Mouse (Mus musculus): ENCODE results near the gene Ankra2. TPM values are rescaled to one million over a fixed set of nuclear protein-coding genes. Genes with fewer than 3 reads are reported as not detected.

The Ankra2 gene
- polyA plus RNA-seq, 1 experiment from 2014 or later = 14.1 TPM

- H3K27me3 ChIP-seq (replicated peaks) = no peaks in the 10 kb centered on the region; the same call in 1 of the 2 replicates
- no peak overlapping the region for H3K9ac ChIP-seq
- H3K9me3 ChIP-seq = no peaks in the 10 kb centered on the region
- 86% methylated on average over 6 of the region's 6 CpGs for WGBS
- H3K4me2 ChIP-seq = no peak overlapping the region
- H3K4me3 ChIP-seq = no peak overlapping the region
- H3K4me1 ChIP-seq = peaks cover 8% of the 10 kb centered on the region
- no peak for ATAC-seq (ENCODE audit: extremely low read depth, insufficient number of reproducible peaks, low FRiP score, low TSS enrichment)
- no peak overlapping the region for H3K27ac ChIP-seq (replicated peaks)
- no peaks in the 10 kb centered on the region for H3K36me3 ChIP-seq
These were observed 35.1 kb downstream of the Ankra2 start for GRCm38 (mm10) chr13:98297883-98298482.

GRCm38 (mm10) chr13:98298833-98299758 is 36.2 kb downstream of the Ankra2 start:
- Histone ChIP-seq H3K27me3 (replicated peaks) (no peaks in the 10 kb centered on the region; the same call in 1 of the 2 replicates), H3K27ac (replicated peaks) (no peak overlapping the region), H3K36me3 (no peaks in the 10 kb centered on the region), H3K4me3 (0 out of 2 replicates have a peak overlapping the region, but pooled peaks have one; percentile 5), H3K4me1 (no peaks in the 10 kb centered on the region), H3K9ac (no peak overlapping the region), H3K9me3 (no peaks in the 10 kb centered on the region), H3K4me2 (peak overlapping the region; percentile 29)
- ATAC-seq (ENCODE audit: extremely low read depth, insufficient number of reproducible peaks, low FRiP score, low TSS enrichment) = no peak
- WGBS = 53% methylated on average over 21 of the region's 21 CpGs

GRCm38 (mm10) chr13:98305257-98305656 is 42.4 kb downstream of the Ankra2 start:
- ATAC-seq (ENCODE audit: extremely low read depth, insufficient number of reproducible peaks, low FRiP score, low TSS enrichment) = no peak
- no peaks in the 10 kb centered on the region for H3K27me3 ChIP-seq (replicated peaks)
- H3K36me3 ChIP-seq = peaks cover 26% of the 10 kb centered on the region
- H3K27ac ChIP-seq (replicated peaks) = no peak overlapping the region
- no peak overlapping the region for H3K4me2 ChIP-seq
- 83% methylated on average over 9 of the region's 9 CpGs for WGBS
- no peak overlapping the region for H3K9ac ChIP-seq
- no peaks in the 10 kb centered on the region for H3K9me3 ChIP-seq
- no peak overlapping the region for H3K4me3 ChIP-seq
- H3K4me1 ChIP-seq = peaks cover 13% of the 10 kb centered on the region

- Histone ChIP-seq H3K4me1 (peaks cover 13% of the 10 kb centered on the region), H3K4me2 (peak overlapping the region; percentile 30; the same call in 1 of the 2 replicates), H3K36me3 (peaks cover 37% of the 10 kb centered on the region), H3K4me3 (no peak overlapping the region), H3K9ac (peak overlapping the region; percentile 25; the same call in 1 of the 2 replicates), H3K9me3 (no peaks in the 10 kb centered on the region), H3K27ac (replicated peaks) (no peak overlapping the region), H3K27me3 (replicated peaks) (no peaks in the 10 kb centered on the region)
- 36% methylated on average over 5 of the region's 5 CpGs for WGBS
- ATAC-seq (ENCODE audit: extremely low read depth, insufficient number of reproducible peaks, low FRiP score, low TSS enrichment) = no peak
These were observed 43.5 kb downstream of the Ankra2 start for GRCm38 (mm10) chr13:98306393-98306792.

DNA sequence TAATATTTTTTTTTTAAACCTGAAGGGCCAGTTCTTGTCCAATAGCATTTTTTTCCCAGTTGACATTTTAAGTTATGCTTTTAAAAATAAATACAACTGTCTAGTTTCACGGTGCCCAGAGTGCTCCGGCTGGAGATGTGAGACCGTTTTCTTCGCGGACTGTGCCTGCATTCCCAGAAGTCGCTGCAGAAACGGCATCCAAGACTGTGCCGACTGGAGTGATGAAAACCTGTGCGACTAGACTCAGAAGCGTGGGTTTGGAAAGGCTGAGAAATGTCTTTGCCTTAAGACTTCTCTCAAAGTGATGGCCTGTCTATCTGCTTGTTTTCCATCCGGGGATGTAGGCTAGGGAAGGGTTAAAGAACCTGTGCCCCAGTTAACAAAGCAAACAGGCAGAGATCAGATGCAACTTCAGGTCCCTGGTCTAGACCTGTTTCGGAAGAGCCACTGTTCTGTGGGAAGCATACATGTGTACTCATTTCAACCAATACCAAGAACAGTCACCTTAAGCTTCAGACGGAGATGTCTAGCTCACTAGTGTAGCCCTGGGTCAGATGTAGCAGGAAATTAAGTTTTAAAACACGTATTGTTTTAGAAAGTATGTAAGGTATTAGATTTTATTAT is 44.1 kb downstream of the Ankra2 start:
- WGBS = 36% methylated on average over 14 of the region's 14 CpGs
- ATAC-seq (ENCODE audit: extremely low read depth, insufficient number of reproducible peaks, low FRiP score, low TSS enrichment) = no peak
- Histone ChIP-seq H3K27me3 (replicated peaks) (no peaks in the 10 kb centered on the region), H3K4me1 (peaks cover 13% of the 10 kb centered on the region), H3K4me2 (peak overlapping the region; percentile 30), H3K36me3 (peaks cover 43% of the 10 kb centered on the region), H3K9ac (peak overlapping the region; percentile 33; the same call in 1 of the 2 replicates), H3K27ac (replicated peaks) (no peak overlapping the region), H3K4me3 (no peak overlapping the region), H3K9me3 (no peaks in the 10 kb centered on the region)

GRCm38 (mm10) chr13:98308004-98308403 is 45.1 kb downstream of the Ankra2 start:
- peaks cover 53% of the 10 kb centered on the region for H3K36me3 ChIP-seq
- WGBS = 72% methylated on average over 5 of the region's 5 CpGs
- no peaks in the 10 kb centered on the region for H3K9me3 ChIP-seq
- no peaks in the 10 kb centered on the region for H3K27me3 ChIP-seq (replicated peaks)
- H3K4me1 ChIP-seq = peaks cover 13% of the 10 kb centered on the region
- H3K4me3 ChIP-seq = no peak overlapping the region
- H3K27ac ChIP-seq (replicated peaks) = no peak overlapping the region
- H3K4me2 ChIP-seq = no peak overlapping the region
- ATAC-seq (ENCODE audit: extremely low read depth, insufficient number of reproducible peaks, low FRiP score, low TSS enrichment) = no peak
- H3K9ac ChIP-seq = no peak overlapping the region

- 79% methylated on average over 4 of the region's 4 CpGs for WGBS
- Histone ChIP-seq H3K27ac (replicated peaks) (no peak overlapping the region), H3K36me3 (peaks cover 60% of the 10 kb centered on the region), H3K4me3 (no peak overlapping the region), H3K4me2 (no peak overlapping the region), H3K9ac (no peak overlapping the region), H3K4me1 (peaks cover 13% of the 10 kb centered on the region), H3K27me3 (replicated peaks) (no peaks in the 10 kb centered on the region), H3K9me3 (no peaks in the 10 kb centered on the region)
- ATAC-seq (ENCODE audit: extremely low read depth, insufficient number of reproducible peaks, low FRiP score, low TSS enrichment) = no peak
These were observed 45.9 kb downstream of the Ankra2 start for GRCm38 (mm10) chr13:98308724-98309123.

DNA sequence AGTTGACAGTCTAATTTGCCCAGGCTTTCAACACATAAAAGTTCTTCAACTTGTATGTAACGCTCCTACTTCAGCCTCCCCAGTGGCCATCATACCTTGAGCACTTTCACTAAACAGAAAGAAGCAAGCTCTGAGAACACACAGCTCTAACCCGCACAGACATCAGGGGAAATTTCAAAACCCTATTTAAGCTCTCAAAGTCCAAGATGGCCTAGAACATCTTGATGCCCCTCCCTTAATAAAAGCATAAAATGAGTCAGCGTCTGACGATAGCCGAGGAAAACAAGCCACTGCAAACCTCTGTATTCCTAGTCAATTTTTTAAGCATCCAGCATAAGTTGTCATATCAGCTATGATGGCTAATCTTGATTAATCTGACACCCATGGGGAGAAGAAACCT is 48.7 kb downstream of the Ankra2 start:
- no peaks in the 10 kb centered on the region for H3K9me3 ChIP-seq
- no peak overlapping the region for H3K9ac ChIP-seq
- H3K27ac ChIP-seq (replicated peaks) = no peak overlapping the region
- peaks cover 71% of the 10 kb centered on the region for H3K36me3 ChIP-seq
- ATAC-seq (ENCODE audit: extremely low read depth, insufficient number of reproducible peaks, low FRiP score, low TSS enrichment) = no peak
- no peaks in the 10 kb centered on the region for H3K27me3 ChIP-seq (replicated peaks)
- H3K4me3 ChIP-seq = no peak overlapping the region
- peaks cover 24% of the 10 kb centered on the region for H3K4me1 ChIP-seq
- WGBS = 90% methylated on average over 5 of the region's 5 CpGs
- no peak overlapping the region for H3K4me2 ChIP-seq

DNA sequence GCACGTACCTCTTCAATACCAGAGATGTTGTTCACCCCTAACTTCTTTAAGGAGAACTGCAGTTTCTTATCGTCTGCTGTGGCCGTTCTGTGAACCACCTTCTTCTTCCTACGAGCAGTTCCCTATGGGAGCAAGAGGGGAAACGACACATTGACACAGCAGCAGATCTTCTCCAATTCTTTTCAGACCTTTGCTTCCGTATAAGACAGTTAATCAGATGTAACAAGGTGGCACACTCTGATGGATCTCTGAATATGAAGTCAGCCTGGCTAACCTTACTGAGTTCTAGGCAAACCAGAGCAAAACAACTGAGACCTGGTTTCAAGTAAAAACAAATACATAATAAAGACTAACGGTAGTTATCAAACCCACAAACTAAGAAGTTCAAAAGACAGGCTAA is 50.8 kb downstream of the Ankra2 start:
- ATAC-seq (ENCODE audit: extremely low read depth, insufficient number of reproducible peaks, low FRiP score, low TSS enrichment) = no peak
- Histone ChIP-seq H3K36me3 (peaks cover 60% of the 10 kb centered on the region), H3K27me3 (replicated peaks) (no peaks in the 10 kb centered on the region), H3K4me2 (no peak overlapping the region), H3K9ac (no peak overlapping the region), H3K27ac (replicated peaks) (no peak overlapping the region), H3K4me1 (peaks cover 20% of the 10 kb centered on the region), H3K9me3 (no peaks in the 10 kb centered on the region), H3K4me3 (no peak overlapping the region)
- 77% methylated on average over 7 of the region's 7 CpGs for WGBS

DNA sequence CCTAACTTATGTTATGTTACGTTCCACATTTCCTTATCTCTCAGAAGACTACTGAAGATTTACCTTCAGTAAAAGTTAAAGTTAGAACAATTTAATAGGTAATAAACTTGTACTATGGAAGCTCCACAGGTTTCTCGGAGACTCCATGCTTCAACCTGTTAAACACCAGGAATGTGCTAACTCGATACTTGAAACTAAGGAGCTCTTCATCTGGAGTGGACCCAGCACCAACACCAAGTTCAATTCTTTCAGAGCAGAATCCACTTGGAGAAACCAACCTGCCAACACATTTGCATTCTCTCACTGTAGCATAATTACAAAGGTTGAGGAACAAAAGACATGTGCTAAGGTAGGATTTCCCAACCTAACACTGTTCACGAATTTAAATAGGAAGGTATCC is 52.2 kb downstream of the Ankra2 start:
- Histone ChIP-seq H3K4me3 (peak overlapping the region; percentile 96), H3K27me3 (replicated peaks) (no peaks in the 10 kb centered on the region), H3K9me3 (no peaks in the 10 kb centered on the region), H3K36me3 (peaks cover 47% of the 10 kb centered on the region), H3K4me1 (peaks cover 20% of the 10 kb centered on the region), H3K27ac (replicated peaks) (no peak overlapping the region), H3K9ac (peak overlapping the region; percentile 47; the same call in 1 of the 2 replicates), H3K4me2 (peak overlapping the region; percentile 89)
- WGBS = 49% methylated on average over 4 of the region's 4 CpGs
- ATAC-seq (ENCODE audit: extremely low read depth, insufficient number of reproducible peaks, low FRiP score, low TSS enrichment) = no peak

- under 1% methylated on average over 15 of the region's 17 CpGs for WGBS
- peak overlapping the region; percentile 96 for H3K4me3 ChIP-seq
- peaks cover 20% of the 10 kb centered on the region for H3K4me1 ChIP-seq
- H3K27ac ChIP-seq (replicated peaks) = peak overlapping the region; percentile 93
- no peaks in the 10 kb centered on the region for H3K9me3 ChIP-seq
- H3K9ac ChIP-seq = peak overlapping the region; percentile 100
- H3K4me2 ChIP-seq = peak overlapping the region; percentile 89
- H3K36me3 ChIP-seq = peaks cover 37% of the 10 kb centered on the region
- no peak for ATAC-seq (ENCODE audit: extremely low read depth, insufficient number of reproducible peaks, low FRiP score, low TSS enrichment)
- H3K27me3 ChIP-seq (replicated peaks) = no peaks in the 10 kb centered on the region
These were observed 53.2 kb downstream of the Ankra2 start for GRCm38 (mm10) chr13:98316140-98316479.
